Mouse (Mus musculus) CD4-positive naive resting alpha-beta T cell, adult 76 days (primary cell): ENCODE measurements around the gene Adprhl2. TPM values are rescaled to one million over a fixed set of nuclear protein-coding genes. Genes with fewer than 3 reads are reported as not detected.

Experiments used
- total RNA-seq: library from RNA; stranded (reverse); gene quantifications from one replicate; pipeline ENCODE4 v1.2.4, GENCODE M21; 2023

Adprhl2 gene
- 31.7 TPM for total RNA-seq

GRCm38 (mm10) chr4:126321111-126321853 is at the start of gene Adprhl2:
Adprhl2 (minus strand) TSS chr4:126321703.

GRCm38 (mm10) chr4:126325281-126325861 is 3.9 kb upstream of the Adprhl2 start, which contains the start of gene Tekt2:
Tekt2 (minus strand) TSS chr4:126325688.

GRCm38 (mm10) chr4:126286492-126286891 is 35.0 kb downstream of the Adprhl2 start, which contains the start of gene Col8a2:
Col8a2 (plus strand) TSS chr4:126286793.

Other genes with a start within 250 kb of the Adprhl2 start
- gene Lsm10, start 225.1 kb downstream of the Adprhl2 start, total RNA-seq: 11.0 TPM
- gene Stk40, start 217.7 kb downstream of the Adprhl2 start, total RNA-seq: 29.0 TPM
- gene Eva1b, start 174.0 kb downstream of the Adprhl2 start, total RNA-seq: 13.0 TPM
- 1.3 TPM for gene Sh3d21, start 158.2 kb downstream of the Adprhl2 start, total RNA-seq
- 708 TPM for gene Thrap3, start 118.9 kb downstream of the Adprhl2 start, total RNA-seq
- 51.6 TPM for gene Map7d1, start 65.4 kb downstream of the Adprhl2 start, total RNA-seq
- 36.0 TPM for gene Trappc3, start 59.4 kb downstream of the Adprhl2 start, total RNA-seq
- gene Col8a2, start 34.9 kb downstream of the Adprhl2 start, total RNA-seq: not detected
- gene Tekt2, start 4.0 kb upstream of the Adprhl2 start, total RNA-seq: not detected
- gene Ago3, start 107.9 kb upstream of the Adprhl2 start, total RNA-seq: 39.1 TPM
- gene Ago1, start 146.9 kb upstream of the Adprhl2 start, total RNA-seq: 37.7 TPM
- 0.50 TPM for gene Ago4, start 211.8 kb upstream of the Adprhl2 start, total RNA-seq
- gene Clspn, start 235.2 kb upstream of the Adprhl2 start, total RNA-seq: 13.7 TPM